Mouse (Mus musculus): ENCODE results near the gene Vwa5b2.

The Vwa5b2 gene

GRCm38 (mm10) chr16:20589366-20589938 is at the start of gene Vwa5b2:
TSS of gene Vwa5b2 (plus strand) at chr16:20589471.
- no peak for DNase-seq (ENCODE audit: low spot score)

GRCm38 (mm10) chr16:20539649-20540048 is 49.6 kb upstream of the Vwa5b2 start:
- no peak for DNase-seq (ENCODE audit: low spot score)

- no peak for DNase-seq (ENCODE audit: low spot score)
These were observed 48.8 kb upstream of the Vwa5b2 start for GRCm38 (mm10) chr16:20540438-20540837.

GRCm38 (mm10) chr16:20545696-20546095 is 43.6 kb upstream of the Vwa5b2 start:
- DNase-seq (ENCODE audit: low spot score) = no peak

GRCm38 (mm10) chr16:20547423-20547822 is 41.8 kb upstream of the Vwa5b2 start:
- peak; percentile 34 for DNase-seq (ENCODE audit: low spot score)

GRCm38 (mm10) chr16:20548096-20548948 is 40.9 kb upstream of the Vwa5b2 start, which contains the start of gene Abcf3:
TSS of gene Abcf3 (plus strand) at chr16:20548577.
- DNase-seq (ENCODE audit: low spot score) = peak; percentile 99

- DNase-seq (ENCODE audit: low spot score) = no peak
These were observed 40.1 kb upstream of the Vwa5b2 start for GRCm38 (mm10) chr16:20549161-20549560.

- no peak for DNase-seq (ENCODE audit: low spot score)
These were observed 37.6 kb upstream of the Vwa5b2 start for GRCm38 (mm10) chr16:20551691-20552090.

- DNase-seq (ENCODE audit: low spot score) = no peak
These were observed 36.7 kb upstream of the Vwa5b2 start for GRCm38 (mm10) chr16:20552594-20552993.

GRCm38 (mm10) chr16:20555000-20555399 is 34.3 kb upstream of the Vwa5b2 start:
- DNase-seq (ENCODE audit: low spot score) = no peak

- no peak for DNase-seq (ENCODE audit: low spot score)
These were observed 31.9 kb upstream of the Vwa5b2 start for GRCm38 (mm10) chr16:20557381-20557780.

- no peak for DNase-seq (ENCODE audit: low spot score)
These were observed 24.2 kb upstream of the Vwa5b2 start for GRCm38 (mm10) chr16:20565075-20565474.

GRCm38 (mm10) chr16:20589939-20590679 is 838 bp downstream of the Vwa5b2 start:
- no peak for DNase-seq (ENCODE audit: low spot score)

GRCm38 (mm10) chr16:20590680-20591038 is 1.4 kb downstream of the Vwa5b2 start:
- no peak for DNase-seq (ENCODE audit: low spot score)

GRCm38 (mm10) chr16:20591076-20591705 is 1.9 kb downstream of the Vwa5b2 start:
- no peak for DNase-seq (ENCODE audit: low spot score)

- no peak for DNase-seq (ENCODE audit: low spot score)
These were observed 5.9 kb downstream of the Vwa5b2 start for GRCm38 (mm10) chr16:20595060-20595673.

- no peak for DNase-seq (ENCODE audit: low spot score)
These were observed 6.5 kb downstream of the Vwa5b2 start for GRCm38 (mm10) chr16:20595737-20596136.

GRCm38 (mm10) chr16:20596687-20597441 is 7.6 kb downstream of the Vwa5b2 start:
- no peak for DNase-seq (ENCODE audit: low spot score)

GRCm38 (mm10) chr16:20600511-20600910 is 11.2 kb downstream of the Vwa5b2 start:
- no peak for DNase-seq (ENCODE audit: low spot score)

- no peak for DNase-seq (ENCODE audit: low spot score)
These were observed 15.4 kb downstream of the Vwa5b2 start for GRCm38 (mm10) chr16:20604705-20605104.

Data from lung, postnatal 25 days (tissue).